Mouse (Mus musculus): Measurements from ENCODE around the gene Mpig6b.

DNA sequence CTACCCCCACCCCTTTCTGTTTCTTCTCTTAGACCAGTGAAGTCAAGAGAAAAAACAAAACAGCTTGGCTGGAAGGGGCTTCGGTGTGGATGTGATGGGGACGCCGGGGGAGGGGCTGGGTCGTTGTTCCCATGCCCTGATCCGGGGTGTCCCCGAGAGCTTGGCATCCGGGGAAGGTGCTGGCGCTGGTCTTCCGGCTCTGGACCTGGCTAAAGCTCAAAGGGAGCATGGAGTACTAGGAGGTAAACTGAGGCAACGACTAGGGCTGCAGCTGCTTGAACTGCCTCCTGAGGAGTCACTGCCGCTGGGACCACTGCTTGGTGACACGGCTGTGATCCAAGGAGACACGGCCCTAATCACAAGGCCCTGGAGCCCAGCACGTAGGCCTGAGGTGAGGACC is 5.9 kb downstream of the Mpig6b start:
- TF ChIP-seq CTCF (IDR thresholded peaks at IDR 0.05; ENCODE audit: borderline replicate concordance, extremely low read depth, insufficient read depth, insufficient read length) (no peak), POLR2A (IDR thresholded peaks at IDR 0.05; ENCODE audit: borderline replicate concordance, extremely low read depth, insufficient read depth, insufficient read length, poor library complexity, severe bottlenecking) (no peak)

Data from brain, embryonic 14.5 days (tissue).